Mouse (Mus musculus): ENCODE measurements around the gene Rptor.

Rptor gene

GRCm38 (mm10) chr11:119862523-119863299 lies 260.0 kb downstream of the Rptor start:
- no peak for DNase-seq (ENCODE audit: low spot score)

- peak; percentile 41 for DNase-seq (ENCODE audit: low spot score)
Observed at GRCm38 (mm10) chr11:119863421-119863821, 260.7 kb downstream of the Rptor start.

- no peak for DNase-seq (ENCODE audit: low spot score)
Observed at GRCm38 (mm10) chr11:119866837-119867236, 264.1 kb downstream of the Rptor start.

GRCm38 (mm10) chr11:119868138-119868537 lies 265.4 kb downstream of the Rptor start:
- no peak for DNase-seq (ENCODE audit: low spot score)

GRCm38 (mm10) chr11:119868556-119868955 lies 265.9 kb downstream of the Rptor start:
- DNase-seq (ENCODE audit: low spot score), result no peak

- no peak for DNase-seq (ENCODE audit: low spot score)
Observed at GRCm38 (mm10) chr11:119871141-119871540, 268.4 kb downstream of the Rptor start.

- no peak for DNase-seq (ENCODE audit: low spot score)
Observed at GRCm38 (mm10) chr11:119873643-119874042, 270.9 kb downstream of the Rptor start.

- DNase-seq (ENCODE audit: low spot score), result no peak
Observed at GRCm38 (mm10) chr11:119874841-119875240, 272.1 kb downstream of the Rptor start.

GRCm38 (mm10) chr11:119875685-119876084 lies 273.0 kb downstream of the Rptor start:
- no peak for DNase-seq (ENCODE audit: low spot score)

- no peak for DNase-seq (ENCODE audit: low spot score)
Observed at GRCm38 (mm10) chr11:119877124-119877523, 274.4 kb downstream of the Rptor start.

- DNase-seq (ENCODE audit: low spot score), result no peak
Observed at GRCm38 (mm10) chr11:119879573-119879972, 276.9 kb downstream of the Rptor start.

GRCm38 (mm10) chr11:119883646-119884045 lies 280.9 kb downstream of the Rptor start:
- DNase-seq (ENCODE audit: low spot score), result no peak

GRCm38 (mm10) chr11:119889966-119890365 lies 287.3 kb downstream of the Rptor start:
- DNase-seq (ENCODE audit: low spot score), result no peak

GRCm38 (mm10) chr11:119891601-119892215 lies 289.0 kb downstream of the Rptor start:
- no peak for DNase-seq (ENCODE audit: low spot score)

- no peak for DNase-seq (ENCODE audit: low spot score)
Observed at GRCm38 (mm10) chr11:119893667-119894236, 291.0 kb downstream of the Rptor start.

GRCm38 (mm10) chr11:119894634-119895033 lies 291.9 kb downstream of the Rptor start:
- no peak for DNase-seq (ENCODE audit: low spot score)

GRCm38 (mm10) chr11:119897041-119897440 lies 294.3 kb downstream of the Rptor start:
- no peak for DNase-seq (ENCODE audit: low spot score)

GRCm38 (mm10) chr11:119898976-119899375 lies 296.3 kb downstream of the Rptor start:
- DNase-seq (ENCODE audit: low spot score), result no peak

GRCm38 (mm10) chr11:119901174-119901573 lies 298.5 kb downstream of the Rptor start:
- DNase-seq (ENCODE audit: low spot score), result no peak

GRCm38 (mm10) chr11:119902891-119903290 lies 300.2 kb downstream of the Rptor start:
- no peak for DNase-seq (ENCODE audit: low spot score)

GRCm38 (mm10) chr11:119904621-119905286 lies 302.0 kb downstream of the Rptor start:
- peak; percentile 57 for DNase-seq (ENCODE audit: low spot score)

GRCm38 (mm10) chr11:119905794-119906193 lies 303.1 kb downstream of the Rptor start:
- DNase-seq (ENCODE audit: low spot score), result no peak
